Mouse (Mus musculus) neural tube, embryonic 12.5 days (tissue): ENCODE measurements around the gene Reg3g. TPM values are rescaled to one million over a fixed set of nuclear protein-coding genes. Genes with fewer than 3 reads are reported as not detected.
"Not testable (repeated sequence)": the region's sequence is repeated elsewhere in the genome, so short reads cannot be mapped to it uniquely, and the experiment has no call there.

Source experiments
- ATAC-seq: fragments of 200-750 bp; cut with Nextera tagmentation; 2 replicates; pipeline ENCODE4 v1.8.0; 2017; ENCODE audit warnings: low read depth, mild to moderate bottlenecking, moderate TSS enrichment, moderate library complexity; ENCODE audit not compliant: low FRiP score
- H3K27ac ChIP-seq: fragments of 300-500 bp; sonication (generic); 2 replicates; pipeline ENCODE4 v1.5.1; 2016
- H3K27me3 ChIP-seq: fragments of 300-500 bp; sonication (generic); replicated peaks from 2 replicates; pipeline ENCODE4 v1.6.1; 2016; ENCODE audit warnings: mild to moderate bottlenecking
- H3K36me3 ChIP-seq: fragments of 300-500 bp; sonication (generic); 2 replicates; pipeline ENCODE4 v1.6.1; 2016; ENCODE audit warnings: mild to moderate bottlenecking
- H3K4me1 ChIP-seq: fragments of 300-500 bp; sonication (generic); 2 replicates; pipeline ENCODE4 v1.6.1; 2016
- H3K4me2 ChIP-seq: fragments of 300-500 bp; sonication (generic); replicated peaks from 2 replicates; pipeline ENCODE4 v1.6.1; 2016; ENCODE audit warnings: mild to moderate bottlenecking
- H3K4me3 ChIP-seq: fragments of 300-500 bp; sonication (generic); 2 replicates; pipeline ENCODE4 v1.5.1; 2016
- H3K9ac ChIP-seq: fragments of 300-500 bp; sonication (generic); 2 replicates; pipeline ENCODE4 v1.6.1; 2016; ENCODE audit warnings: mild to moderate bottlenecking
- H3K9me3 ChIP-seq: fragments of 300-500 bp; sonication (generic); 2 replicates; pipeline ENCODE4 v1.6.1; 2016; ENCODE audit warnings: mild to moderate bottlenecking
- WGBS: fragments of 180-500 bp; shearing (Covaris S2); methylation state at CpG from one replicate; pipeline ENCODE4 v1.1.7; 2016; 5-methylcytosine and 5-hydroxymethylcytosine counted together
- polyA plus RNA-seq: library from polyadenylated mRNA; unstranded; fragments of >200 nt; fragmentation: Nextera tagmentation; extraction: Ambion mirVana; gene quantifications from 2 replicates; pipeline ENCODE4 v1.2.1, GENCODE M21; 2016

Gene Reg3g
- polyA plus RNA-seq, 1 experiment from 2014 or later: not detected

- Histone ChIP-seq H3K36me3 (no peaks in the 10 kb centered on the region), H3K4me2 (no peak overlapping the region), H3K27ac (no peak overlapping the region), H3K9me3 (no peaks in the 10 kb centered on the region), H3K27me3 (no peaks in the 10 kb centered on the region), H3K4me1 (no peaks in the 10 kb centered on the region), H3K4me3 (no peak overlapping the region), H3K9ac (no peak overlapping the region)
- 92% methylated on average over 3 of the region's 3 CpGs for WGBS
- no peak for ATAC-seq
Observed at GRCm38 (mm10) chr6:78425497-78425896, 43.2 kb downstream of the Reg3g start.

- not testable (repeated sequence) for H3K4me3 ChIP-seq, H3K9ac ChIP-seq, ATAC-seq, H3K36me3 ChIP-seq, H3K27ac ChIP-seq, H3K27me3 ChIP-seq, H3K4me1 ChIP-seq, H3K4me2 ChIP-seq, H3K9me3 ChIP-seq
Observed at GRCm38 (mm10) chr6:78422411-78422810, 46.3 kb downstream of the Reg3g start, which contains the start of gene Reg1. Reg1 (plus strand) TSS chr6:78422711.

Other genes starting within 250 kb of the Reg3g start
- gene Reg3b, start 98.2 kb downstream of the Reg3g start, polyA plus RNA-seq: not detected in 2 replicates
- not detected in 2 replicates for gene Reg3d, start 90.0 kb downstream of the Reg3g start, polyA plus RNA-seq
- gene Reg3a, start 88.2 kb downstream of the Reg3g start, polyA plus RNA-seq: not detected in 2 replicates
- gene Reg2, start 73.2 kb downstream of the Reg3g start, polyA plus RNA-seq: not detected in 2 replicates
- not detected in 2 replicates for gene Reg1, start 46.2 kb downstream of the Reg3g start, polyA plus RNA-seq